Mouse (Mus musculus): Measurements from ENCODE around the gene Gm20532.

- TF ChIP-seq CTCF (IDR thresholded peaks at IDR 0.05; ENCODE audit: borderline replicate concordance, extremely low read depth, insufficient read depth, insufficient read length) (no peak), POLR2A (IDR thresholded peaks at IDR 0.05; ENCODE audit: borderline replicate concordance, extremely low read depth, insufficient read depth, insufficient read length, poor library complexity, severe bottlenecking) (no peak)
Observed at GRCm38 (mm10) chr2:26608781-26609180, 22.3 kb downstream of the Gm20532 start.

Data from brain, embryonic 14.5 days (tissue).